Mouse (Mus musculus) layer of hippocampus, adult 11-12 months (tissue): ENCODE measurements at regions not wholly inside any gene's neighbourhood (a gene's known extent, or its start where the extent isn't known, plus 50 kb on each side); places are given as distances from the start of the nearest gene placed in this dataset.
A peak's percentile ranks its signal among the peaks of the same experiment; 100 is the strongest.

Experiments used
- DNase-seq: peaks from one replicate; pipeline ENCODE4 v3.0.0; 2022; ENCODE audit warnings: low spot score

GRCm38 (mm10) chr13:52151777-52152176 lies 305.3 kb downstream of the Gadd45g start:
- DNase-seq, result peak; percentile 33

- no peak for DNase-seq
These were observed 305.7 kb downstream of the Gadd45g start for GRCm38 (mm10) chr13:52152221-52152620.

GRCm38 (mm10) chr13:52153030-52153429 lies 306.6 kb downstream of the Gadd45g start:
- no peak for DNase-seq

- no peak for DNase-seq
These were observed 307.1 kb downstream of the Gadd45g start for GRCm38 (mm10) chr13:52153576-52153975.

GRCm38 (mm10) chr13:52154111-52154843 lies 307.8 kb downstream of the Gadd45g start:
- DNase-seq, result peak; percentile 61

- DNase-seq, result peak; percentile 66
These were observed 308.5 kb downstream of the Gadd45g start for GRCm38 (mm10) chr13:52154844-52155587.

GRCm38 (mm10) chr13:52155588-52156086 lies 309.2 kb downstream of the Gadd45g start:
- no peak for DNase-seq

GRCm38 (mm10) chr13:52162676-52163075 lies 316.2 kb downstream of the Gadd45g start:
- no peak for DNase-seq

GRCm38 (mm10) chr13:52165531-52165930 lies 319.1 kb downstream of the Gadd45g start:
- no peak for DNase-seq

GRCm38 (mm10) chr13:52167968-52168367 lies 321.5 kb downstream of the Gadd45g start:
- DNase-seq, result no peak

- no peak for DNase-seq
These were observed 326.3 kb downstream of the Gadd45g start for GRCm38 (mm10) chr13:52172706-52173346.

- no peak for DNase-seq
These were observed 329.2 kb downstream of the Gadd45g start for GRCm38 (mm10) chr13:52175665-52176064.

GRCm38 (mm10) chr13:52179977-52180376 lies 333.5 kb downstream of the Gadd45g start:
- DNase-seq, result no peak

GRCm38 (mm10) chr13:52183635-52184034 lies 337.2 kb downstream of the Gadd45g start:
- DNase-seq, result no peak

GRCm38 (mm10) chr13:52185574-52185973 lies 339.1 kb downstream of the Gadd45g start:
- no peak for DNase-seq

- no peak for DNase-seq
These were observed 341.5 kb downstream of the Gadd45g start for GRCm38 (mm10) chr13:52187841-52188604.

GRCm38 (mm10) chr13:52188605-52189003 lies 342.1 kb downstream of the Gadd45g start:
- no peak for DNase-seq

- DNase-seq, result no peak
These were observed 341.6 kb downstream of the Diras2 start for GRCm38 (mm10) chr13:52189382-52189923.

- no peak for DNase-seq
These were observed 340.8 kb downstream of the Diras2 start for GRCm38 (mm10) chr13:52190256-52190655.

GRCm38 (mm10) chr13:52190848-52191590 lies 340.1 kb downstream of the Diras2 start:
- DNase-seq, result no peak

- no peak for DNase-seq
These were observed 334.2 kb downstream of the Diras2 start for GRCm38 (mm10) chr13:52196917-52197316.
